Mouse (Mus musculus) sigmoid colon, adult 10 weeks (tissue): ENCODE results near the gene Rab39. TPM values are rescaled to one million over a fixed set of nuclear protein-coding genes. Genes with fewer than 3 reads are reported as not detected.

Source experiments
- polyA plus RNA-seq: library from polyadenylated mRNA; stranded (reverse); fragments of 350-450 nt; fragmentation: Illumina TruSeq; extraction: RNeasy Lipid Tissue Mini Kit (QIAGEN cat#74804); gene quantifications from one replicate; pipeline ENCODE4 v1.2.3, GENCODE M21; 2014; ENCODE audit warnings: low read depth, low replicate concordance

Gene Rab39
- polyA plus RNA-seq, result 1.1 TPM

GRCm38 (mm10) chr9:53705992-53706696, at the start of gene Rab39:
TSS of gene Rab39 (minus strand) at chr9:53706232.

GRCm38 (mm10) chr9:53669680-53670219, 36.3 kb downstream of the Rab39 start, which contains the start of gene Cul5:
TSS of gene Cul5 (minus strand) at chr9:53670014.

Other genes starting within 250 kb of the Rab39 start
- 21.9 TPM for gene Atm, start 169.5 kb downstream of the Rab39 start, polyA plus RNA-seq
- 33.0 TPM for gene Npat, start 169.2 kb downstream of the Rab39 start, polyA plus RNA-seq
- gene Acat1, start 95.8 kb downstream of the Rab39 start, polyA plus RNA-seq, result 111 TPM
- gene Cul5, start 36.2 kb downstream of the Rab39 start, polyA plus RNA-seq, result 60.9 TPM
- 12.8 TPM for gene Slc35f2, start 65.3 kb upstream of the Rab39 start, polyA plus RNA-seq
- not detected for gene Sln, start 143.9 kb upstream of the Rab39 start, polyA plus RNA-seq